25 mouse cellular contexts compared by ENCODE assay signal in genomic region chr1:86546797-86547196, GRCm38 (mm10). TPM values are rescaled to one million over a fixed set of nuclear protein-coding genes. Genes with fewer than 3 reads are reported as not detected.
DNase-seq lines count a peak whose midpoint lies in the region; ATAC-seq and TF ChIP-seq lines count a peak whose summit lies in the region.
"Had no signal": no experiment of that assay in that cellular context is flagged by ENCODE, and none has a peak within 500 bp of the region (broad histone marks: within the 10 kb centered on the region; RNA-seq: fewer than 3 reads in every experiment).

No protein-coding gene starts in this region.

- H3K27me3 ChIP-seq in embryonic facial prominence, embryonic 14.5 days (replicated peaks; ENCODE audit: control insufficient read depth, insufficient read depth, low read length), result no peaks in the 10 kb centered on the region
- H3K27me3 ChIP-seq in embryonic facial prominence, embryonic 10.5 days (replicated peaks; ENCODE audit: low read depth, poor library complexity, severe bottlenecking), result no peaks in the 10 kb centered on the region
- H3K27me3 ChIP-seq in hindbrain, embryonic 16.5 days (replicated peaks; ENCODE audit: control insufficient read depth, insufficient read depth, low read length), result no peaks in the 10 kb centered on the region
- no peaks in the 10 kb centered on the region for H3K27me3 ChIP-seq in hindbrain, embryonic 14.5 days (ENCODE audit: control insufficient read depth, insufficient read depth, low read length)
- no peaks in the 10 kb centered on the region for H3K27me3 ChIP-seq in midbrain, postnatal 0 days (ENCODE audit: insufficient read depth, low read length)
- no peaks in the 10 kb centered on the region; the same call in 1 of the 2 replicates for H3K27me3 ChIP-seq in midbrain, embryonic 10.5 days (ENCODE audit: low read depth, poor library complexity, severe bottlenecking)
- H3K27me3 ChIP-seq: embryonic facial prominence, embryonic 12.5 days; forebrain, embryonic 15.5 days; heart, embryonic 13.5 days; hindbrain, embryonic 12.5 days; intestine, embryonic 15.5 days had no signal

- H3K27ac ChIP-seq in embryonic facial prominence, embryonic 14.5 days (replicated peaks; ENCODE audit: low read depth, low read length), result no peak overlapping the region
- no peak overlapping the region for H3K27ac ChIP-seq in embryonic facial prominence, embryonic 10.5 days (replicated peaks)
- no peak overlapping the region for H3K27ac ChIP-seq in hindbrain, embryonic 16.5 days (ENCODE audit: low read depth, low read length)
- H3K27ac ChIP-seq in hindbrain, embryonic 14.5 days, result no peak overlapping the region
- no peak overlapping the region for H3K27ac ChIP-seq in midbrain, postnatal 0 days (ENCODE audit: low read depth, low read length)
- no peak overlapping the region for H3K27ac ChIP-seq in midbrain, embryonic 10.5 days (replicated peaks)
- H3K27ac ChIP-seq: embryonic facial prominence, embryonic 12.5 days; forebrain, embryonic 15.5 days; heart, adult 2 months; heart, embryonic 10.5 days; heart, embryonic 13.5 days; hindbrain, embryonic 12.5 days; intestine, embryonic 15.5 days had no signal

- TF ChIP-seq CTCF in midbrain, postnatal 0 days (IDR thresholded peaks at IDR 0.05), result no peak

- peak; percentile 33; the same call in 1 of the 2 replicates for ATAC-seq in embryonic facial prominence, embryonic 14.5 days (ENCODE audit: low read depth)
- ATAC-seq in hindbrain, embryonic 16.5 days, result peak; percentile 61; the same call in 1 of the 2 replicates
- ATAC-seq in hindbrain, embryonic 14.5 days (ENCODE audit: low FRiP score), result no peak
- no peak for ATAC-seq in midbrain, postnatal 0 days (ENCODE audit: low FRiP score)
- ATAC-seq: activated CD4-positive, CD25-positive, alpha-beta regulatory T cell, adult 4 months; forebrain, embryonic 15.5 days; intestine, embryonic 15.5 days had no signal

- WGBS in embryonic facial prominence, embryonic 14.5 days, result 53% methylated on average over 3 of the region's 3 CpGs
- WGBS in embryonic facial prominence, embryonic 10.5 days, result 71% methylated on average over 3 of the region's 3 CpGs
- 43% methylated on average over 3 of the region's 3 CpGs for WGBS in hindbrain, embryonic 16.5 days
- 45% methylated on average over 3 of the region's 3 CpGs for WGBS in hindbrain, embryonic 14.5 days
- 55% methylated on average over 3 of the region's 3 CpGs for WGBS in midbrain, postnatal 0 days
- WGBS in midbrain, embryonic 10.5 days, result 64% methylated on average over 3 of the region's 3 CpGs

- no peak overlapping the region for H3K9ac ChIP-seq in embryonic facial prominence, embryonic 14.5 days (ENCODE audit: low read depth, low read length)
- no peak overlapping the region for H3K9ac ChIP-seq in hindbrain, embryonic 16.5 days (ENCODE audit: low read depth, low read length)
- no peak overlapping the region for H3K9ac ChIP-seq in hindbrain, embryonic 14.5 days
- no peak overlapping the region for H3K9ac ChIP-seq in midbrain, postnatal 0 days (replicated peaks; ENCODE audit: low read length, poor library complexity, severe bottlenecking)
- H3K9ac ChIP-seq: embryonic facial prominence, embryonic 12.5 days; forebrain, embryonic 15.5 days; heart, embryonic 13.5 days; hindbrain, embryonic 12.5 days; intestine, embryonic 15.5 days had no signal

- no peaks in the 10 kb centered on the region for H3K9me3 ChIP-seq in embryonic facial prominence, embryonic 14.5 days (ENCODE audit: control insufficient read depth, low read length)
- no peaks in the 10 kb centered on the region for H3K9me3 ChIP-seq in embryonic facial prominence, embryonic 10.5 days
- no peaks in the 10 kb centered on the region for H3K9me3 ChIP-seq in hindbrain, embryonic 16.5 days (ENCODE audit: control insufficient read depth, low read length)
- no peaks in the 10 kb centered on the region for H3K9me3 ChIP-seq in hindbrain, embryonic 14.5 days (ENCODE audit: control insufficient read depth, low read length)
- H3K9me3 ChIP-seq in midbrain, postnatal 0 days (ENCODE audit: low read length), result no peaks in the 10 kb centered on the region
- no peaks in the 10 kb centered on the region for H3K9me3 ChIP-seq in midbrain, embryonic 10.5 days (replicated peaks)
- H3K9me3 ChIP-seq: embryonic facial prominence, embryonic 12.5 days; forebrain, embryonic 15.5 days; heart, embryonic 10.5 days; heart, embryonic 13.5 days; hindbrain, embryonic 12.5 days; intestine, embryonic 15.5 days had no signal

- no peak for DNase-seq in embryonic facial prominence, embryonic 14.5 days (ENCODE audit: low spot score)
- no peak for DNase-seq in embryonic facial prominence, embryonic 10.5 days (ENCODE audit: low spot score)
- no peak for DNase-seq in hindbrain, embryonic 14.5 days (ENCODE audit: low spot score)
- peak; percentile 25 for DNase-seq in midbrain, postnatal 0 days (ENCODE audit: low spot score)
- no peak for DNase-seq in midbrain, embryonic 10.5 days (ENCODE audit: low spot score)
- DNase-seq: adrenal gland, adult 8-10 months; adrenal gland, postnatal 25 days; cerebellum, adult 18-20 months; cerebellum, adult 9-10 months; cerebellum, postnatal 14 days; gastrocnemius, postnatal 10 days; gastrocnemius, postnatal 36 days; heart, adult 2 months; heart, postnatal 14 days; heart, postnatal 4 days; kidney, adult 11 months had no signal

- H3K4me2 ChIP-seq in embryonic facial prominence, embryonic 14.5 days (ENCODE audit: low read depth, low read length), result no peak overlapping the region
- H3K4me2 ChIP-seq in hindbrain, embryonic 16.5 days (ENCODE audit: low read length), result no peak overlapping the region
- H3K4me2 ChIP-seq in hindbrain, embryonic 14.5 days (replicated peaks), result no peak overlapping the region
- no peak overlapping the region for H3K4me2 ChIP-seq in midbrain, postnatal 0 days (ENCODE audit: low read depth, low read length, poor library complexity, severe bottlenecking)
- H3K4me2 ChIP-seq: embryonic facial prominence, embryonic 12.5 days; forebrain, embryonic 15.5 days; heart, embryonic 13.5 days; hindbrain, embryonic 12.5 days; intestine, embryonic 15.5 days had no signal

- H3K36me3 ChIP-seq in embryonic facial prominence, embryonic 14.5 days (ENCODE audit: control insufficient read depth, insufficient read depth, low read length), result peaks cover 50% of the 10 kb centered on the region
- H3K36me3 ChIP-seq in embryonic facial prominence, embryonic 10.5 days (replicated peaks), result peaks cover 66% of the 10 kb centered on the region
- H3K36me3 ChIP-seq in hindbrain, embryonic 16.5 days (ENCODE audit: control insufficient read depth, insufficient read depth, low read length), result peaks cover 29% of the 10 kb centered on the region
- H3K36me3 ChIP-seq in hindbrain, embryonic 14.5 days (replicated peaks; ENCODE audit: control insufficient read depth, insufficient read depth), result peaks cover 61% of the 10 kb centered on the region
- H3K36me3 ChIP-seq in midbrain, postnatal 0 days (ENCODE audit: insufficient read depth, low read length), result peaks cover 43% of the 10 kb centered on the region
- H3K36me3 ChIP-seq in midbrain, embryonic 10.5 days, result peaks cover 62% of the 10 kb centered on the region

- no peaks in the 10 kb centered on the region for H3K4me1 ChIP-seq in embryonic facial prominence, embryonic 14.5 days (ENCODE audit: control insufficient read depth, insufficient read depth, low read length)
- 0 out of 2 replicates have a peak, but pooled peaks cover under 1% of the 10 kb centered on the region for H3K4me1 ChIP-seq in embryonic facial prominence, embryonic 10.5 days
- no peaks in the 10 kb centered on the region for H3K4me1 ChIP-seq in hindbrain, embryonic 16.5 days (ENCODE audit: control insufficient read depth, insufficient read depth, low read depth, low read length)
- no peaks in the 10 kb centered on the region for H3K4me1 ChIP-seq in hindbrain, embryonic 14.5 days (replicated peaks; ENCODE audit: control insufficient read depth, insufficient read depth, low read length)
- no peaks in the 10 kb centered on the region for H3K4me1 ChIP-seq in midbrain, postnatal 0 days (ENCODE audit: insufficient read depth, low read length)
- peaks cover 17% of the 10 kb centered on the region for H3K4me1 ChIP-seq in midbrain, embryonic 10.5 days
- H3K4me1 ChIP-seq: embryonic facial prominence, embryonic 12.5 days; forebrain, embryonic 15.5 days; hindbrain, embryonic 12.5 days; intestine, embryonic 15.5 days had no signal

- no peak overlapping the region for H3K4me3 ChIP-seq in embryonic facial prominence, embryonic 14.5 days (ENCODE audit: low read depth, low read length)
- no peak overlapping the region for H3K4me3 ChIP-seq in embryonic facial prominence, embryonic 10.5 days
- H3K4me3 ChIP-seq in hindbrain, embryonic 16.5 days (ENCODE audit: low read length), result no peak overlapping the region
- no peak overlapping the region for H3K4me3 ChIP-seq in hindbrain, embryonic 14.5 days (replicated peaks; ENCODE audit: low read length)
- no peak overlapping the region for H3K4me3 ChIP-seq in midbrain, postnatal 0 days (ENCODE audit: low read depth, low read length)
- H3K4me3 ChIP-seq in midbrain, embryonic 10.5 days, result no peak overlapping the region
- H3K4me3 ChIP-seq: embryonic facial prominence, embryonic 12.5 days; erythroblast, embryonic 14.5 days; forebrain, embryonic 15.5 days; heart, adult 2 months; heart, embryonic 10.5 days; heart, embryonic 13.5 days; hindbrain, embryonic 12.5 days; intestine, embryonic 15.5 days had no signal

RNA-seq across cellular contexts. Expression of gene Ptma, which starts 20.3 kb away (rescaled TPM):
- 1,814 and 2,055 TPM in 2 replicates for polyA plus RNA-seq in embryonic facial prominence, embryonic 14.5 days (2014; fragmentation: Nextera tagmentation; extraction: Ambion mirVana)
- 3,352 and 3,592 TPM in 2 replicates for polyA plus RNA-seq in embryonic facial prominence, embryonic 10.5 days (2016; fragmentation: Nextera tagmentation; extraction: Ambion mirVana)
- 1,165 and 1,204 TPM in 2 replicates for polyA plus RNA-seq in hindbrain, embryonic 16.5 days (2015; fragmentation: Nextera tagmentation; extraction: Ambion mirVana)
- 1,567 and 1,692 TPM in 2 replicates for polyA plus RNA-seq in hindbrain, embryonic 14.5 days (2014; fragmentation: Nextera tagmentation; extraction: Ambion mirVana)
- total RNA-seq in midbrain, postnatal 0 days (2014; rRNA removed), result 947 and 1,050 TPM in 2 replicates
- 1,199 and 1,354 TPM in 2 replicates for polyA plus RNA-seq in midbrain, postnatal 0 days (2015; fragmentation: Nextera tagmentation; extraction: Ambion mirVana)
- polyA plus RNA-seq in midbrain, embryonic 10.5 days (2016; fragmentation: Nextera tagmentation; extraction: Ambion mirVana), result 2,732 and 2,904 TPM in 2 replicates

RNA-seq across cellular contexts. Expression of gene Pde6d, which starts 35.6 kb away (rescaled TPM):
- 55.8 and 59.2 TPM in 2 replicates for polyA plus RNA-seq in embryonic facial prominence, embryonic 14.5 days (2014; fragmentation: Nextera tagmentation; extraction: Ambion mirVana)
- polyA plus RNA-seq in embryonic facial prominence, embryonic 10.5 days (2016; fragmentation: Nextera tagmentation; extraction: Ambion mirVana), result 60.8 and 61.2 TPM in 2 replicates
- polyA plus RNA-seq in hindbrain, embryonic 16.5 days (2015; fragmentation: Nextera tagmentation; extraction: Ambion mirVana), result 103 and 113 TPM in 2 replicates
- polyA plus RNA-seq in hindbrain, embryonic 14.5 days (2014; fragmentation: Nextera tagmentation; extraction: Ambion mirVana), result 96.6 and 112 TPM in 2 replicates
- 48.1 and 54.8 TPM in 2 replicates for total RNA-seq in midbrain, postnatal 0 days (2014; rRNA removed)
- polyA plus RNA-seq in midbrain, postnatal 0 days (2015; fragmentation: Nextera tagmentation; extraction: Ambion mirVana), result 116 and 124 TPM in 2 replicates
- polyA plus RNA-seq in midbrain, embryonic 10.5 days (2016; fragmentation: Nextera tagmentation; extraction: Ambion mirVana), result 78.3 and 78.9 TPM in 2 replicates

RNA-seq across cellular contexts. Expression of gene Cops7b, which starts 35.9 kb away (rescaled TPM):
- polyA plus RNA-seq in embryonic facial prominence, embryonic 14.5 days (2014; fragmentation: Nextera tagmentation; extraction: Ambion mirVana), result 31.3 and 34.9 TPM in 2 replicates
- 74.1 and 75.7 TPM in 2 replicates for polyA plus RNA-seq in embryonic facial prominence, embryonic 10.5 days (2016; fragmentation: Nextera tagmentation; extraction: Ambion mirVana)
- 57.1 and 62.5 TPM in 2 replicates for polyA plus RNA-seq in hindbrain, embryonic 16.5 days (2015; fragmentation: Nextera tagmentation; extraction: Ambion mirVana)
- polyA plus RNA-seq in hindbrain, embryonic 14.5 days (2014; fragmentation: Nextera tagmentation; extraction: Ambion mirVana), result 50.5 and 55.3 TPM in 2 replicates
- total RNA-seq in midbrain, postnatal 0 days (2014; rRNA removed), result 39.0 and 42.1 TPM in 2 replicates
- 53.4 and 56.2 TPM in 2 replicates for polyA plus RNA-seq in midbrain, postnatal 0 days (2015; fragmentation: Nextera tagmentation; extraction: Ambion mirVana)
- polyA plus RNA-seq in midbrain, embryonic 10.5 days (2016; fragmentation: Nextera tagmentation; extraction: Ambion mirVana), result 72.3 and 73.5 TPM in 2 replicates

Comparison
In these comparisons a context has a peak if more than half of its experiments do, and no peak if none do; other contexts are left out.
1. ATAC-seq: peak in embryonic facial prominence, embryonic 14.5 days (single experiment) and hindbrain, embryonic 16.5 days (single experiment); none in hindbrain, embryonic 14.5 days (single experiment) and midbrain, postnatal 0 days (single experiment).